Mouse (Mus musculus): Measurements from ENCODE around the gene Olfr547. TPM values are rescaled to one million over a fixed set of nuclear protein-coding genes. Genes with fewer than 3 reads are reported as not detected.

The Olfr547 gene
- total RNA-seq, 1 experiment from 2014 or later, result not detected

DNA sequence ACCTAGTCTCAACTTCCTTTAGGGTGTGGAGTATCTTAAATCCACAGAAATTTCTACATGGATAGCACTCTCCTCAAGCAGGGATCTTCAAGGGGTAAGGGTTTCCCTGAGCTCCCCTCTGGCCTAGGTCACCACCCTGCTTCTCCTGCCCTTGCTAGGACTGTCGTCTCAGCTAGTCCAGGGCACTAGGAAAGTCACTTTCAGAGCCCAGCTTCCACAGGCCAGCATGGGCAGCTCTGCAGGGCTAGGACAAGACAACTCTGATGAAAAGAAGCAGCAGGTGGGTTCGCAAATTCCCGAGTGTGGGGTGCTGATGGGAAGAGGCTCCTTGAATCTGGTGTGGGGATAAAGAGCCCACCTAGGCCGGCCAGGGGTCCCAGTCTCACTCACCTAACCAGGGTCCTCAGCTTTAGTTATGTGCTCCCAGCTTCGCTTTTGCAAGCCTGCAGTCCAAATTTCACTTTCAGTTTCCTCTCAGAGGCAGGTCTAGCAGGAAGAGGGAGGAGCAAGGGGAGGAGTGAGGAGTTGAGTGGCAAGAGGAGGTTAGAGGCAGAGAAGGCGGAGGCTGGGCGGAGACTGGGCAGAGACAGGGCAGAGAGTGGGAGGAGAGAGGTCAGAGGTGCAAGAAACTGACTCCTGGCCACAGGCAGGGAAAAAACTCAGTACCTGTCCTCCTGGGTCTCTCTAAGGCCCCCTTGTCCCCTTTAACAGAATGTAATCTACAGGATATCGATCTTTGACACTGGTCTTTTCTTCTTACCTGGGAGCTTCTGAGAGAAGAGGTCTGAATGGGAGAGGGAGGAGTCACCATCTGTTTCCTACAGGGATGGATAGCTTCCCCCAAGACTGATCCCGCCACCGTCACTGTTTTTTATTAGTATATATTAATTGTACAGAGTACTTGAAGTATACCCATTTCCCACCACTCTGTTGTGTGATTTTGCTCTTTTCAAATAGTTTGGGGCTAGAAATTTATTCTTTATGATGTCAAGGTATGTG is 30.7 kb downstream of the Olfr547 start, which contains the start of gene Trim21:
Gene Trim21 (minus strand): TSS at position 488 of the 999 bp plus-strand sequence.
- peak; percentile 99 for ATAC-seq (replicated peaks; ENCODE audit: low read depth, poor library complexity, severe bottlenecking)

DNA sequence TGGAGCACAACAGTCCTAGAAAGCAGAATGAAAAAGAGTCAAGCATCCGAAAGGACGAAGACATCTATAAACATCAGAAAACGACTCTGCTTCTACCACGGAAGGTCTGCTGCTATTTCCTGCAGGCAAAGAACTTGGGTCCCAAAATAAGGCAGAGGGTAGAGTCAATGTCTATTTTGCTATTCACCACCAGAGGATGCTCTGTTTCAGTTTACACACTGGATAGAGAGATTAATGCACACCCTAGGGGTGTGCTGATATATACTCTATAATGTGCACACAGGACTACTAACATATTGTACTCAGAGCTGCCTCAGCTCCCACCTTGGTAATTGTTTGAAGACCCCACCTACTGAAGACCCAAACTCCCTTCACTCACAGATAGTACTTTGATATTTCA is 31.7 kb downstream of the Olfr547 start:
- peak; percentile 31; the same call in 1 of the 2 replicates for ATAC-seq (replicated peaks; ENCODE audit: low read depth, poor library complexity, severe bottlenecking)

DNA sequence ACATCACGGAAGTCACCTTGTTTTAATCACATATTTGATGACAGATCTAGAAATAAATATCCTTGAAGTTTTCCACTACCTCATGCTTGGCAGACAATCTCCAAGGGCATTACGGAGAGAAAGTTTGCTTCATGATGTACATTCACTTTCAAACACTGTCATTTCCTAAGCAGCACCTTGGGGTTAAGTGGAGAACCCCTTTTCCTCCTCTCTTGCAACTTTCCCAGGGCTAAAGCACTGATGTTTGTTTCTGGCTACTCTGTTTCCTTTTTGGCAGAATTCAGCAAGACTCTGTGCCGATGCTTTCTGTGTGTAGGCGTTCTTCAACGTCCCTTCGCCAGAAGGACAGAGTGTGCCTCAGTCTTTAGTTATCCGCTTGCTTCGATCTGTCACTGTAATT is 36.6 kb downstream of the Olfr547 start, which contains the start of gene Olfr550:
Gene Olfr550 (plus strand): TSS at position 301 of the 400 bp plus-strand sequence.
- ATAC-seq (replicated peaks; ENCODE audit: low read depth, poor library complexity, severe bottlenecking), result no peak

DNA sequence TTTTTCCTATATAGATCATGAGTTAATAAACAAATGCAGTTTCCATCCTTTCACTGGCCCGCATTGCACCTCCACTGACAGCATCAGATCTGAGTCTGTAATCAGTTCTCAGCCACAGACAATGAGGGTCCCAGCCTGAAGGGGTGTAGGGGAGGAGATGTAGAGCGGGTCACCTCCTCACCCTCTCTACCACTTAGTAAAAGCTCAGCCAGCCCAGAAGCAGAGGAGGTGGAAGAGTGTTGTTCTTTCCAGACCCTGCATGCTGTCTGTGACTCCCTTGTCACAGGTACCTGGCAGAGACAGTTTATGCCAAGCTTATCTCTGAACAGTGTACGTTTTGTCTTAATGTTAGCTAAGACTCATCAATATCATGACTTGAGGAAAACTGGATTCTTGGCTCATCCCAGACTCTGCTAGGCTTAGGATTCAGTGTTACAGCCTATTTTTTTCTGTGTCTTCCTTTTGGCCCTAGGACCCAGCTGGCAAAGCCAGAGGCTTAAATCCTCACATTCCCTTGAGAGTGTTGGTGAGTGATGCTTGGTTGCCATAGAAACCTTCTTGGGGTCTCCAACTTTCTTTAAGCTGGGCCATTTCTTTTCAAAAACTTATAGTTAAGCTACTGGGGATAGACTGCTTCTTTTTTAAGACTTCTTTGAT is 38.8 kb downstream of the Olfr547 start:
- ATAC-seq (replicated peaks; ENCODE audit: low read depth, poor library complexity, severe bottlenecking), result no peak

DNA sequence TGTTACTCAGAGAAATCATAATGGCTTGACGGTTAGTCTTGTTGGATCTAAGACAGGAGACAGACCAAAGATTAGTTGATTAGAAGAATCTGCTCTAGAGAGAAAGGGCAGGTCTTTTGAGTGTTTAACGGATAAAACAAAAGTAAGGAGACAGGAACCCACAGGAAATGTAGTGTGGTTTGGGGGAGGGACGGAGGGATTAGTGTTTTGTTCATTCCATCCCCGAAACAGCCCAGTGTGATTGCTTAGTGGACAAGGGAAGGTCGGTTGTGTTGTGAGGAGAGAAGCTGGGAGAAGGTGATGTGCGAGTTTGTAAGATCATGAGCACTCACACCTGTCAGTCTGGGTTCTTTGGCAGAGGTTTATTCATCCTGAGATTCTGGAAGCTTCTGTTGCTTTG is 41.4 kb downstream of the Olfr547 start:
- peak; percentile 64 for ATAC-seq (replicated peaks; ENCODE audit: low read depth, poor library complexity, severe bottlenecking)

Other genes starting within 250 kb of the Olfr547 start
- 809 and 867 TPM in 2 replicates for gene Rrm1, start 93.1 kb upstream of the Olfr547 start, total RNA-seq (2017)
- not detected in 2 replicates for gene Olfr543, start 53.1 kb upstream of the Olfr547 start, total RNA-seq (2017)
- not detected in 2 replicates for gene Olfr544, start 46.4 kb upstream of the Olfr547 start, total RNA-seq (2017)
- not detected in 2 replicates for gene Olfr545, start 35.2 kb upstream of the Olfr547 start, total RNA-seq (2017)
- not detected in 2 replicates for gene Olfr548-ps1, start 6.1 kb downstream of the Olfr547 start, total RNA-seq (2017)
- gene Olfr549, start 15.1 kb downstream of the Olfr547 start, total RNA-seq (2017), result not detected in 2 replicates
- 31.7 and 33.6 TPM in 2 replicates for gene Trim21, start 30.7 kb downstream of the Olfr547 start, total RNA-seq (2017)
- 0.23 TPM in 1 of 2 replicates, not detected in the other for gene Olfr550, start 36.7 kb downstream of the Olfr547 start, total RNA-seq (2017)
- not detected in 2 replicates for gene Olfr551, start 57.1 kb downstream of the Olfr547 start, total RNA-seq (2017)
- not detected in 2 replicates for gene Olfr552, start 63.0 kb downstream of the Olfr547 start, total RNA-seq (2017)
- gene Olfr553, start 83.5 kb downstream of the Olfr547 start, total RNA-seq (2017), result not detected in 2 replicates
- not detected in 2 replicates for gene Olfr554, start 103.7 kb downstream of the Olfr547 start, total RNA-seq (2017)
- not detected in 2 replicates for gene Olfr555, start 124.1 kb downstream of the Olfr547 start, total RNA-seq (2017)
- not detected in 2 replicates for gene Olfr556, start 130.2 kb downstream of the Olfr547 start, total RNA-seq (2017)
- 8.2 and 10.7 TPM in 2 replicates for gene Trim68, start 152.6 kb downstream of the Olfr547 start, total RNA-seq (2017)
- not detected in 2 replicates for gene Olfr557, start 161.2 kb downstream of the Olfr547 start, total RNA-seq (2017)
- 0.14 TPM in 1 of 2 replicates, not detected in the other for gene Olfr558, start 167.5 kb downstream of the Olfr547 start, total RNA-seq (2017)
- not detected in 2 replicates for gene Olfr33, start 184.3 kb downstream of the Olfr547 start, total RNA-seq (2017)
- not detected in 2 replicates for gene Olfr559, start 192.7 kb downstream of the Olfr547 start, total RNA-seq (2017)
- not detected in 2 replicates for gene Olfr560, start 224.6 kb downstream of the Olfr547 start, total RNA-seq (2017)
- gene Olfr78, start 224.7 kb downstream of the Olfr547 start, total RNA-seq (2017), result not detected in 2 replicates
- not detected in 2 replicates for gene Olfr561, start 236.5 kb downstream of the Olfr547 start, total RNA-seq (2017)

Measured in common myeloid progenitor, adult 5-6 weeks (primary cell).